Mouse (Mus musculus): ENCODE measurements around the gene Rmdn3. TPM values are rescaled to one million over a fixed set of nuclear protein-coding genes. Genes with fewer than 3 reads are reported as not detected.

Gene Rmdn3
- polyA plus RNA-seq, 1 experiment from 2014 or later = 49.9 TPM

GRCm38 (mm10) chr2:119172862-119173576, 16.2 kb upstream of the Rmdn3 start:
- 0 out of 2 replicates have a peak, but pooled peaks cover 6% of the 10 kb centered on the region for H3K27me3 ChIP-seq (ENCODE audit: control insufficient read depth, insufficient read depth, low read length)

GRCm38 (mm10) chr2:119172446-119172845, 15.6 kb upstream of the Rmdn3 start:
- no peak overlapping the region for H3K4me2 ChIP-seq (ENCODE audit: low read depth)
- H3K9ac ChIP-seq (ENCODE audit: low read length) = no peak overlapping the region
- H3K27me3 ChIP-seq (ENCODE audit: control insufficient read depth, insufficient read depth, low read length) = peaks cover 7% of the 10 kb centered on the region; the same call in 1 of the 2 replicates
- DNase-seq (ENCODE audit: low spot score) (no peak), ATAC-seq (ENCODE audit: insufficient read depth, low FRiP score, low TSS enrichment) (0 out of 2 replicates have a peak, but pooled peaks have one; percentile 1)
- H3K9me3 ChIP-seq (ENCODE audit: control insufficient read depth, low read length) = no peaks in the 10 kb centered on the region
- 0 out of 2 replicates have a peak overlapping the region, but pooled peaks have one; percentile 67 for H3K27ac ChIP-seq (ENCODE audit: low read depth, low read length)
- WGBS = 78% methylated on average over 7 of the region's 7 CpGs
- no peaks in the 10 kb centered on the region; the same call in none of the 2 replicates for H3K36me3 ChIP-seq (ENCODE audit: control insufficient read depth, insufficient read depth, low read length)
- H3K4me1 ChIP-seq (ENCODE audit: control insufficient read depth, insufficient read depth, low read length) = peaks cover 27% of the 10 kb centered on the region
- no peak overlapping the region for H3K4me3 ChIP-seq (ENCODE audit: low read depth, low read length)

More at GRCm38 (mm10) chr2:119172862-119173576, 16.2 kb upstream of the Rmdn3 start:
- Histone ChIP-seq H3K4me1 (ENCODE audit: control insufficient read depth, insufficient read depth, low read length) (peaks cover 27% of the 10 kb centered on the region), H3K27ac (ENCODE audit: low read depth, low read length) (peak overlapping the region; percentile 67), H3K4me2 (ENCODE audit: low read depth) (0 out of 2 replicates have a peak overlapping the region, but pooled peaks have one; percentile 17), H3K9me3 (ENCODE audit: control insufficient read depth, low read length) (no peaks in the 10 kb centered on the region), H3K4me3 (ENCODE audit: low read depth, low read length) (no peak overlapping the region), H3K9ac (ENCODE audit: low read length) (peak overlapping the region; percentile 33; the same call in 1 of the 2 replicates), H3K36me3 (ENCODE audit: control insufficient read depth, insufficient read depth, low read length) (peaks cover under 1% of the 10 kb centered on the region)
- peak; percentile 45 for DNase-seq (ENCODE audit: low spot score)
- peak; percentile 66; the same call in 1 of the 2 replicates for ATAC-seq (ENCODE audit: insufficient read depth, low FRiP score, low TSS enrichment)
- WGBS = 13% methylated on average over 13 of the region's 13 CpGs

GRCm38 (mm10) chr2:119171574-119171973, 14.7 kb upstream of the Rmdn3 start:
- no peaks in the 10 kb centered on the region; the same call in 1 of the 2 replicates for H3K36me3 ChIP-seq (ENCODE audit: control insufficient read depth, insufficient read depth, low read length)
- H3K4me2 ChIP-seq (ENCODE audit: low read depth) = no peak overlapping the region
- WGBS = 55% methylated on average over 8 of the region's 8 CpGs
- no peak overlapping the region for H3K27ac ChIP-seq (ENCODE audit: low read depth, low read length)
- no peak for ATAC-seq (ENCODE audit: insufficient read depth, low FRiP score, low TSS enrichment)
- no peaks in the 10 kb centered on the region for H3K9me3 ChIP-seq (ENCODE audit: control insufficient read depth, low read length)
- H3K4me1 ChIP-seq (ENCODE audit: control insufficient read depth, insufficient read depth, low read length) = peaks cover 27% of the 10 kb centered on the region
- DNase-seq (ENCODE audit: low spot score) = peak; percentile 50
- H3K4me3 ChIP-seq (ENCODE audit: low read depth, low read length) = no peak overlapping the region
- H3K9ac ChIP-seq (ENCODE audit: low read length) = no peak overlapping the region
- H3K27me3 ChIP-seq (ENCODE audit: control insufficient read depth, insufficient read depth, low read length) = peaks cover 15% of the 10 kb centered on the region

- ATAC-seq (ENCODE audit: insufficient read depth, low FRiP score, low TSS enrichment) = no peak
- no peak for DNase-seq (ENCODE audit: low spot score)
- no peak overlapping the region for H3K27ac ChIP-seq (ENCODE audit: low read depth, low read length)
- no peak overlapping the region for H3K9ac ChIP-seq (ENCODE audit: low read length)
- peaks cover 27% of the 10 kb centered on the region for H3K4me1 ChIP-seq (ENCODE audit: control insufficient read depth, insufficient read depth, low read length)
- no peak overlapping the region for H3K4me2 ChIP-seq (ENCODE audit: low read depth)
- no peaks in the 10 kb centered on the region; the same call in 1 of the 2 replicates for H3K36me3 ChIP-seq (ENCODE audit: control insufficient read depth, insufficient read depth, low read length)
- no peaks in the 10 kb centered on the region for H3K9me3 ChIP-seq (ENCODE audit: control insufficient read depth, low read length)
- 89% methylated on average over 2 of the region's 2 CpGs for WGBS
- peaks cover 22% of the 10 kb centered on the region for H3K27me3 ChIP-seq (ENCODE audit: control insufficient read depth, insufficient read depth, low read length)
- no peak overlapping the region for H3K4me3 ChIP-seq (ENCODE audit: low read depth, low read length)
Measured at GRCm38 (mm10) chr2:119170282-119170681, 13.4 kb upstream of the Rmdn3 start.

GRCm38 (mm10) chr2:119167866-119168256, 11.0 kb upstream of the Rmdn3 start:
- H3K4me1 ChIP-seq (ENCODE audit: control insufficient read depth, insufficient read depth, low read length) = peaks cover 8% of the 10 kb centered on the region
- peak overlapping the region; percentile 98 for H3K4me2 ChIP-seq (ENCODE audit: low read depth)
- H3K27me3 ChIP-seq (ENCODE audit: control insufficient read depth, insufficient read depth, low read length) = peaks cover 22% of the 10 kb centered on the region
- H3K9me3 ChIP-seq (ENCODE audit: control insufficient read depth, low read length) = no peaks in the 10 kb centered on the region
- no peak overlapping the region for H3K27ac ChIP-seq (ENCODE audit: low read depth, low read length)
- DNase-seq (ENCODE audit: low spot score) (no peak), ATAC-seq (ENCODE audit: insufficient read depth, low FRiP score, low TSS enrichment) (no peak; the same call in none of the 2 replicates)
- peak overlapping the region; percentile 45 for H3K4me3 ChIP-seq (ENCODE audit: low read depth, low read length)
- H3K9ac ChIP-seq (ENCODE audit: low read length) = no peak overlapping the region; the same call in 1 of the 2 replicates
- H3K36me3 ChIP-seq (ENCODE audit: control insufficient read depth, insufficient read depth, low read length) = no peaks in the 10 kb centered on the region; the same call in 1 of the 2 replicates
- WGBS = 4% methylated on average over 26 of the region's 26 CpGs

- under 1% methylated on average over 53 of the region's 60 CpGs for WGBS
- H3K27ac ChIP-seq (ENCODE audit: low read depth, low read length) = no peak within 1 kb of the TSS
- peak; percentile 84 for ATAC-seq (ENCODE audit: insufficient read depth, low FRiP score, low TSS enrichment)
Measured at GRCm38 (mm10) chr2:119166901-119167865, 10.3 kb upstream of the Rmdn3 start, which contains the start of gene Gchfr. Gene Gchfr, plus strand, starts transcription at chr2:119167773.

GRCm38 (mm10) chr2:119165401-119165800, 8.6 kb upstream of the Rmdn3 start:
- DNase-seq (ENCODE audit: low spot score) = no peak
- H3K36me3 ChIP-seq (ENCODE audit: control insufficient read depth, insufficient read depth, low read length) = no peaks in the 10 kb centered on the region
- H3K4me3 ChIP-seq (ENCODE audit: low read depth, low read length) = no peak overlapping the region
- no peak overlapping the region for H3K9ac ChIP-seq (ENCODE audit: low read length)
- no peak overlapping the region for H3K27ac ChIP-seq (ENCODE audit: low read depth, low read length)
- H3K9me3 ChIP-seq (ENCODE audit: control insufficient read depth, low read length) = no peaks in the 10 kb centered on the region
- H3K4me2 ChIP-seq (ENCODE audit: low read depth) = no peak overlapping the region
- peaks cover 22% of the 10 kb centered on the region for H3K27me3 ChIP-seq (ENCODE audit: control insufficient read depth, insufficient read depth, low read length)
- H3K4me1 ChIP-seq (ENCODE audit: control insufficient read depth, insufficient read depth, low read length) = no peaks in the 10 kb centered on the region
- no peak for ATAC-seq (ENCODE audit: insufficient read depth, low FRiP score, low TSS enrichment)

More at GRCm38 (mm10) chr2:119166901-119167865, 10.3 kb upstream of the Rmdn3 start, which contains the start of gene Gchfr:
- Histone ChIP-seq H3K9me3 (ENCODE audit: control insufficient read depth, low read length) (no peaks in the 10 kb centered on the region), H3K4me1 (ENCODE audit: control insufficient read depth, insufficient read depth, low read length) (0 out of 2 replicates have a peak, but pooled peaks cover 3% of the 10 kb centered on the region), H3K27me3 (ENCODE audit: control insufficient read depth, insufficient read depth, low read length) (peaks cover 22% of the 10 kb centered on the region), H3K4me3 (ENCODE audit: low read depth, low read length) (peak within 1 kb of the TSS; percentile 45), H3K4me2 (ENCODE audit: low read depth) (peak within 1 kb of the TSS; percentile 98), H3K36me3 (ENCODE audit: control insufficient read depth, insufficient read depth, low read length) (no peaks in the 10 kb centered on the region; the same call in 1 of the 2 replicates), H3K9ac (ENCODE audit: low read length) (peak within 1 kb of the TSS; percentile 49; the same call in 1 of the 2 replicates)
- DNase-seq (ENCODE audit: low spot score) = peak; percentile 80

- no peak overlapping the region for H3K27ac ChIP-seq (ENCODE audit: low read depth, low read length)
- no peaks in the 10 kb centered on the region for H3K4me1 ChIP-seq (ENCODE audit: control insufficient read depth, insufficient read depth, low read length)
- H3K36me3 ChIP-seq (ENCODE audit: control insufficient read depth, insufficient read depth, low read length) = no peaks in the 10 kb centered on the region
- H3K9ac ChIP-seq (ENCODE audit: low read length) = no peak overlapping the region
- DNase-seq (ENCODE audit: low spot score) = no peak
- 91% methylated on average over 4 of the region's 4 CpGs for WGBS
- no peak overlapping the region for H3K4me2 ChIP-seq (ENCODE audit: low read depth)
- no peak overlapping the region for H3K4me3 ChIP-seq (ENCODE audit: low read depth, low read length)
- no peak for ATAC-seq (ENCODE audit: insufficient read depth, low FRiP score, low TSS enrichment)
- peaks cover 19% of the 10 kb centered on the region for H3K27me3 ChIP-seq (ENCODE audit: control insufficient read depth, insufficient read depth, low read length)
- no peaks in the 10 kb centered on the region for H3K9me3 ChIP-seq (ENCODE audit: control insufficient read depth, low read length)
Measured at GRCm38 (mm10) chr2:119163999-119164398, 7.2 kb upstream of the Rmdn3 start.
